Mouse (Mus musculus): ENCODE results near the gene Apoc2.
"Not testable (repeated sequence)": the region's sequence is repeated elsewhere in the genome, so short reads cannot be mapped to it uniquely, and the experiment has no call there.

The Apoc2 gene

GRCm38 (mm10) chr7:19698907-19699826 is 21.4 kb upstream of the Apoc2 start, which contains the start of gene Apoe:
Gene Apoe (minus strand): TSS chr7:19699188.
- peak; percentile 54 to 72 for DNase-seq

- DNase-seq: peak; percentile 53 to 54
These were observed 20.5 kb upstream of the Apoc2 start for GRCm38 (mm10) chr7:19697949-19698906.

- DNase-seq: no peak
These were observed 18.7 kb upstream of the Apoc2 start for GRCm38 (mm10) chr7:19696336-19696873.

- DNase-seq: no peak
These were observed 18.1 kb upstream of the Apoc2 start for GRCm38 (mm10) chr7:19695881-19696280.

- no peak for DNase-seq
These were observed 17.5 kb upstream of the Apoc2 start for GRCm38 (mm10) chr7:19695213-19695594.

GRCm38 (mm10) chr7:19694336-19695212 is 16.8 kb upstream of the Apoc2 start:
- no peak for DNase-seq

GRCm38 (mm10) chr7:19693421-19693820 is 15.7 kb upstream of the Apoc2 start:
- DNase-seq: peak; percentile 74 to 79

- DNase-seq: no peak
These were observed 14.4 kb upstream of the Apoc2 start, which contains the start of gene Apoc1 for GRCm38 (mm10) chr7:19691873-19692865. Gene Apoc1 (minus strand): TSS chr7:19692660.

- DNase-seq: no peak
These were observed 13.7 kb upstream of the Apoc2 start for GRCm38 (mm10) chr7:19691434-19691833.

GRCm38 (mm10) chr7:19690845-19691244 is 13.1 kb upstream of the Apoc2 start:
- no peak for DNase-seq

- DNase-seq: no peak
These were observed 10.9 kb upstream of the Apoc2 start for GRCm38 (mm10) chr7:19688611-19689010.

- DNase-seq: no peak
These were observed 10.4 kb upstream of the Apoc2 start for GRCm38 (mm10) chr7:19688101-19688500.

- DNase-seq: not testable (repeated sequence)
These were observed 9.3 kb upstream of the Apoc2 start for GRCm38 (mm10) chr7:19686927-19687583.

GRCm38 (mm10) chr7:19686521-19686920 is 8.8 kb upstream of the Apoc2 start:
- no peak for DNase-seq

GRCm38 (mm10) chr7:19685374-19685773 is 7.6 kb upstream of the Apoc2 start:
- no peak for DNase-seq

GRCm38 (mm10) chr7:19683771-19684201 is 6.0 kb upstream of the Apoc2 start:
- DNase-seq: no peak

GRCm38 (mm10) chr7:19682979-19683378 is 5.2 kb upstream of the Apoc2 start:
- no peak for DNase-seq

- no peak for DNase-seq
These were observed 3.5 kb upstream of the Apoc2 start, which contains the start of the genes Gm44805 and Apoc4 for GRCm38 (mm10) chr7:19681202-19681694. Gene Gm44805 (minus strand): TSS chr7:19681423. Gene Apoc4 (minus strand): TSS chr7:19681479.

- DNase-seq: no peak
These were observed 3.0 kb upstream of the Apoc2 start for GRCm38 (mm10) chr7:19680702-19681101.

GRCm38 (mm10) chr7:19678901-19679300 is 1.2 kb upstream of the Apoc2 start:
- DNase-seq: no peak
